Mouse (Mus musculus): ENCODE measurements around the gene Fbxl21. TPM values are rescaled to one million over a fixed set of nuclear protein-coding genes. Genes with fewer than 3 reads are reported as not detected.

The Fbxl21 gene
- polyA plus RNA-seq, 2 experiments, result 2.8 to 3.2 TPM

GRCm38 (mm10) chr13:56544956-56545355, 22.7 kb downstream of the Fbxl21 start:
- Histone ChIP-seq H3K9ac (ENCODE audit: low read depth, low read length, severe bottlenecking) (no peak overlapping the region), H3K4me2 (replicated peaks; ENCODE audit: low read depth, low read length, severe bottlenecking) (no peak overlapping the region), H3K9me3 (ENCODE audit: control insufficient read depth, low read length) (no peaks in the 10 kb centered on the region), H3K36me3 (ENCODE audit: control insufficient read depth, insufficient read depth, low read length) (no peaks in the 10 kb centered on the region), H3K27me3 (ENCODE audit: control insufficient read depth, insufficient read depth, low read length) (no peaks in the 10 kb centered on the region), H3K27ac (replicated peaks; ENCODE audit: low read depth, low read length) (no peak overlapping the region), H3K4me1 (ENCODE audit: control insufficient read depth, insufficient read depth, low read length) (no peaks in the 10 kb centered on the region), H3K4me3 (replicated peaks; ENCODE audit: low read length) (no peak overlapping the region)
- DNase-seq (ENCODE audit: low spot score) (no peak), ATAC-seq (ENCODE audit: low FRiP score, low read depth) (no peak)
- no peak for TF ChIP-seq POLR2A (IDR thresholded peaks at IDR 0.05; ENCODE audit: borderline replicate concordance, extremely low read depth, insufficient read depth, insufficient read length)
- 45% methylated on average over 3 of the region's 3 CpGs for WGBS

GRCm38 (mm10) chr13:56548401-56548800, 26.1 kb downstream of the Fbxl21 start, which contains the start of gene Lect2:
Gene Lect2 (minus strand): TSS chr13:56548502.
- no peak within 1 kb of the TSS for H3K27ac ChIP-seq (replicated peaks; ENCODE audit: low read depth, low read length)
- no peaks in the 10 kb centered on the region for H3K36me3 ChIP-seq (ENCODE audit: control insufficient read depth, insufficient read depth, low read length)
- no peaks in the 10 kb centered on the region for H3K9me3 ChIP-seq (ENCODE audit: control insufficient read depth, low read length)
- no peak within 1 kb of the TSS for H3K4me3 ChIP-seq (replicated peaks; ENCODE audit: low read length)
- no peak for TF ChIP-seq POLR2A (IDR thresholded peaks at IDR 0.05; ENCODE audit: borderline replicate concordance, extremely low read depth, insufficient read depth, insufficient read length)
- no peaks in the 10 kb centered on the region for H3K27me3 ChIP-seq (ENCODE audit: control insufficient read depth, insufficient read depth, low read length)
- 76% methylated on average over 9 of the region's 9 CpGs for WGBS
- H3K4me2 ChIP-seq (replicated peaks; ENCODE audit: low read depth, low read length, severe bottlenecking), result no peak within 1 kb of the TSS
- H3K4me1 ChIP-seq (ENCODE audit: control insufficient read depth, insufficient read depth, low read length), result no peaks in the 10 kb centered on the region
- H3K9ac ChIP-seq (ENCODE audit: low read depth, low read length, severe bottlenecking), result no peak within 1 kb of the TSS
- DNase-seq (ENCODE audit: low spot score), result no peak
- ATAC-seq (ENCODE audit: low FRiP score, low read depth), result no peak

GRCm38 (mm10) chr13:56549364-56549763, 27.1 kb downstream of the Fbxl21 start:
- no peaks in the 10 kb centered on the region for H3K4me1 ChIP-seq (ENCODE audit: control insufficient read depth, insufficient read depth, low read length)
- no peak for TF ChIP-seq POLR2A (IDR thresholded peaks at IDR 0.05; ENCODE audit: borderline replicate concordance, extremely low read depth, insufficient read depth, insufficient read length)
- WGBS, result 71% methylated on average over 4 of the region's 4 CpGs
- no peak overlapping the region for H3K9ac ChIP-seq (ENCODE audit: low read depth, low read length, severe bottlenecking)
- ATAC-seq (ENCODE audit: low FRiP score, low read depth) (no peak), DNase-seq (ENCODE audit: low spot score) (no peak)
- no peaks in the 10 kb centered on the region for H3K27me3 ChIP-seq (ENCODE audit: control insufficient read depth, insufficient read depth, low read length)
- no peak overlapping the region for H3K4me2 ChIP-seq (replicated peaks; ENCODE audit: low read depth, low read length, severe bottlenecking)
- no peaks in the 10 kb centered on the region for H3K9me3 ChIP-seq (ENCODE audit: control insufficient read depth, low read length)
- no peak overlapping the region for H3K27ac ChIP-seq (replicated peaks; ENCODE audit: low read depth, low read length)
- H3K36me3 ChIP-seq (ENCODE audit: control insufficient read depth, insufficient read depth, low read length), result no peaks in the 10 kb centered on the region
- H3K4me3 ChIP-seq (replicated peaks; ENCODE audit: low read length), result no peak overlapping the region

- 16% methylated on average over 1 of the region's 1 CpGs for WGBS
- no peak for DNase-seq (ENCODE audit: low spot score)
- H3K9me3 ChIP-seq (ENCODE audit: control insufficient read depth, low read length), result no peaks in the 10 kb centered on the region
- ATAC-seq (ENCODE audit: low FRiP score, low read depth), result no peak
- TF ChIP-seq POLR2A (IDR thresholded peaks at IDR 0.05; ENCODE audit: borderline replicate concordance, extremely low read depth, insufficient read depth, insufficient read length), result no peak
- H3K27ac ChIP-seq (replicated peaks; ENCODE audit: low read depth, low read length), result no peak overlapping the region
- H3K4me2 ChIP-seq (replicated peaks; ENCODE audit: low read depth, low read length, severe bottlenecking), result no peak overlapping the region
- H3K27me3 ChIP-seq (ENCODE audit: control insufficient read depth, insufficient read depth, low read length), result no peaks in the 10 kb centered on the region
- no peak overlapping the region for H3K4me3 ChIP-seq (replicated peaks; ENCODE audit: low read length)
- H3K4me1 ChIP-seq (ENCODE audit: control insufficient read depth, insufficient read depth, low read length), result no peaks in the 10 kb centered on the region
- H3K36me3 ChIP-seq (ENCODE audit: control insufficient read depth, insufficient read depth, low read length), result no peaks in the 10 kb centered on the region
- no peak overlapping the region for H3K9ac ChIP-seq (ENCODE audit: low read depth, low read length, severe bottlenecking)
Observed at GRCm38 (mm10) chr13:56550574-56550973, 28.3 kb downstream of the Fbxl21 start.

- no peak for TF ChIP-seq POLR2A (IDR thresholded peaks at IDR 0.05; ENCODE audit: borderline replicate concordance, extremely low read depth, insufficient read depth, insufficient read length)
- 70% methylated on average over 6 of the region's 6 CpGs for WGBS
- DNase-seq (ENCODE audit: low spot score) (no peak), ATAC-seq (ENCODE audit: low FRiP score, low read depth) (no peak)
- Histone ChIP-seq H3K9ac (ENCODE audit: low read depth, low read length, severe bottlenecking) (no peak overlapping the region), H3K27ac (replicated peaks; ENCODE audit: low read depth, low read length) (no peak overlapping the region), H3K9me3 (ENCODE audit: control insufficient read depth, low read length) (no peaks in the 10 kb centered on the region), H3K4me3 (replicated peaks; ENCODE audit: low read length) (no peak overlapping the region), H3K4me1 (ENCODE audit: control insufficient read depth, insufficient read depth, low read length) (peaks cover 2% of the 10 kb centered on the region; the same call in 1 of the 2 replicates), H3K4me2 (replicated peaks; ENCODE audit: low read depth, low read length, severe bottlenecking) (no peak overlapping the region), H3K36me3 (ENCODE audit: control insufficient read depth, insufficient read depth, low read length) (no peaks in the 10 kb centered on the region), H3K27me3 (ENCODE audit: control insufficient read depth, insufficient read depth, low read length) (no peaks in the 10 kb centered on the region)
Observed at GRCm38 (mm10) chr13:56551661-56552060, 29.4 kb downstream of the Fbxl21 start.

GRCm38 (mm10) chr13:56553923-56554322, 31.7 kb downstream of the Fbxl21 start:
- peaks cover 2% of the 10 kb centered on the region; the same call in 1 of the 2 replicates for H3K4me1 ChIP-seq (ENCODE audit: control insufficient read depth, insufficient read depth, low read length)
- TF ChIP-seq POLR2A (IDR thresholded peaks at IDR 0.05; ENCODE audit: borderline replicate concordance, extremely low read depth, insufficient read depth, insufficient read length), result no peak
- no peak overlapping the region for H3K27ac ChIP-seq (replicated peaks; ENCODE audit: low read depth, low read length)
- no peaks in the 10 kb centered on the region for H3K9me3 ChIP-seq (ENCODE audit: control insufficient read depth, low read length)
- H3K36me3 ChIP-seq (ENCODE audit: control insufficient read depth, insufficient read depth, low read length), result no peaks in the 10 kb centered on the region
- DNase-seq (ENCODE audit: low spot score) (no peak), ATAC-seq (ENCODE audit: low FRiP score, low read depth) (no peak)
- no peaks in the 10 kb centered on the region for H3K27me3 ChIP-seq (ENCODE audit: control insufficient read depth, insufficient read depth, low read length)
- 54% methylated on average over 2 of the region's 2 CpGs for WGBS
- H3K9ac ChIP-seq (ENCODE audit: low read depth, low read length, severe bottlenecking), result no peak overlapping the region
- no peak overlapping the region for H3K4me2 ChIP-seq (replicated peaks; ENCODE audit: low read depth, low read length, severe bottlenecking)
- no peak overlapping the region for H3K4me3 ChIP-seq (replicated peaks; ENCODE audit: low read length)
